8 mouse cellular contexts compared by ENCODE assay signal in genomic region chr7:113143552-113143951, GRCm38 (mm10).
DNase-seq lines count a peak whose midpoint lies in the region; ATAC-seq and TF ChIP-seq lines count a peak whose summit lies in the region.

No protein-coding gene starts in this region.

- H3K9ac ChIP-seq in CH12.LX (ENCODE audit: insufficient read depth, low read depth) = no peak overlapping the region
- H3K9ac ChIP-seq in embryonic facial prominence, embryonic 11.5 days (replicated peaks; ENCODE audit: low read length) = no peak overlapping the region
- no peak overlapping the region for H3K9ac ChIP-seq in heart, embryonic 12.5 days

- peaks cover 19 to 29% of the 10 kb centered on the region in 2 experiments for H3K4me1 ChIP-seq in CH12.LX (ENCODE audit: control insufficient read depth in 1 of 2, insufficient read depth in 2 of 2)
- peaks cover 5% of the 10 kb centered on the region; the same call in 1 of the 2 replicates for H3K4me1 ChIP-seq in embryonic facial prominence, embryonic 11.5 days (ENCODE audit: control insufficient read depth, insufficient read depth, low read length)
- H3K4me1 ChIP-seq in heart, embryonic 12.5 days (replicated peaks) = peaks cover 12% of the 10 kb centered on the region; the same call in 1 of the 2 replicates
- no peaks in the 10 kb centered on the region for H3K4me1 ChIP-seq in lung, adult 2 months (ENCODE audit: control insufficient read depth, insufficient read depth, low read length)
- H3K4me1 ChIP-seq in thymus, adult 2 months (replicated peaks; ENCODE audit: control insufficient read depth, insufficient read depth, low read length) = peaks cover 5% of the 10 kb centered on the region

- TF ChIP-seq RAD21 in CH12.LX (IDR thresholded peaks at IDR 0.05; ENCODE audit: low read depth, low read length) = peak; percentile 96

- H3K27me3 ChIP-seq in CH12.LX (replicated peaks) = peaks cover 8% of the 10 kb centered on the region
- no peaks in the 10 kb centered on the region for H3K27me3 ChIP-seq in embryonic facial prominence, embryonic 11.5 days (ENCODE audit: control insufficient read depth, insufficient read depth, low read length)
- H3K27me3 ChIP-seq in heart, embryonic 12.5 days (replicated peaks) = 0 out of 2 replicates have a peak, but pooled peaks cover 12% of the 10 kb centered on the region
- H3K27me3 ChIP-seq in thymus, adult 2 months (ENCODE audit: control insufficient read depth, insufficient read depth, low read length) = no peaks in the 10 kb centered on the region

- dilution Hi-C loops in CH12.LX (cut with MboI; ENCODE audit: extremely low pct_ligation_motif_present, extremely low pct_unique_long_range_greater_than_20kb, low sequenced_read_pairs) = no loop called here

- no peak for ATAC-seq in embryonic facial prominence, embryonic 11.5 days (replicated peaks; ENCODE audit: insufficient number of reproducible peaks, low FRiP score, low TSS enrichment, low read depth)
- ATAC-seq in heart, embryonic 12.5 days (ENCODE audit: insufficient number of reproducible peaks, low FRiP score) = 0 out of 2 replicates have a peak, but pooled peaks have one; percentile 57

- TF ChIP-seq CTCF in CH12.LX (conservative IDR thresholded peaks at IDR 0.05 in 1 of 2, IDR thresholded peaks at IDR 0.05 in 1 of 2; ENCODE audit: low read depth in 2 of 2, low read length in 2 of 2) = peak; percentile 82 to 96
- TF ChIP-seq CTCF in lung, adult 2 months (IDR thresholded peaks at IDR 0.05; ENCODE audit: insufficient read depth, low read length) = peak; percentile 93
- TF ChIP-seq CTCF in thymus, adult 2 months (IDR thresholded peaks at IDR 0.05; ENCODE audit: borderline replicate concordance, control insufficient read depth, extremely low read depth, insufficient read depth, low read length, poor library complexity) = peak; percentile 36; the same call in 1 of the 2 replicates

- H3K4me3 ChIP-seq in CH12.LX (replicated peaks in 1 of 3; ENCODE audit: low read depth in 2 of 3, low read length in 2 of 3, poor library complexity in 1 of 3) = no peak overlapping the region
- H3K4me3 ChIP-seq in embryonic facial prominence, embryonic 11.5 days (ENCODE audit: low read depth, low read length) = no peak overlapping the region
- H3K4me3 ChIP-seq in heart, embryonic 12.5 days = no peak overlapping the region
- no peak overlapping the region for H3K4me3 ChIP-seq in lung, adult 2 months (replicated peaks; ENCODE audit: extremely low read depth, low read depth, low read length)
- no peak overlapping the region for H3K4me3 ChIP-seq in thymus, adult 2 months (ENCODE audit: control insufficient read depth, insufficient read depth, low read length)

- 10% methylated on average over 7 of the region's 7 CpGs for WGBS in embryonic facial prominence, embryonic 11.5 days
- 6% methylated on average over 7 of the region's 7 CpGs for WGBS in heart, embryonic 12.5 days
- 3% methylated on average over 7 of the region's 7 CpGs for WGBS in large intestine, adult 2 months
- 4% methylated on average over 7 of the region's 7 CpGs for WGBS in lung, adult 2 months
- WGBS in thymus, adult 2 months = 9% methylated on average over 7 of the region's 7 CpGs

- no peak overlapping the region for H3K4me2 ChIP-seq in CH12.LX (ENCODE audit: insufficient read depth, low read depth, poor library complexity, severe bottlenecking)
- no peak overlapping the region for H3K4me2 ChIP-seq in embryonic facial prominence, embryonic 11.5 days (ENCODE audit: low read depth, low read length)
- H3K4me2 ChIP-seq in heart, embryonic 12.5 days = no peak overlapping the region

- TF ChIP-seq POLR2A in CH12.LX (IDR thresholded peaks at IDR 0.05; ENCODE audit: low read depth, low read length) = no peak
- TF ChIP-seq POLR2A in lung, adult 2 months (IDR thresholded peaks at IDR 0.05; ENCODE audit: borderline replicate concordance, extremely low read depth, low read depth, low read length) = no peak
- no peak for TF ChIP-seq POLR2A in thymus, adult 2 months (IDR thresholded peaks at IDR 0.05; ENCODE audit: control insufficient read depth, extremely low read depth, insufficient read depth, low read length, poor library complexity)

- no peaks in the 10 kb centered on the region for H3K79me2 ChIP-seq in CH12.LX (replicated peaks; ENCODE audit: control insufficient read depth, extremely low read depth, insufficient read depth, poor library complexity, severe bottlenecking)

- DNase-seq in CH12.LX (ENCODE audit: extremely low read depth) = peak; percentile 83
- peak; percentile 86 to 88 for DNase-seq in adrenal gland, postnatal 36 days
- peak; percentile 91 for DNase-seq in embryonic facial prominence, embryonic 11.5 days (ENCODE audit: low spot score)
- peak; percentile 75 for DNase-seq in large intestine, adult 2 months (ENCODE audit: low read depth, low spot score)
- peak; percentile 87 for DNase-seq in lung, adult 2 months
- DNase-seq in ovary, adult 18-20 months (ENCODE audit: low spot score) = peak; percentile 42
- peak; percentile 84 for DNase-seq in thymus, adult 2 months

- in situ Hi-C loops in CH12.LX (cut with MboI; ENCODE audit: low pct_ligation_motif_present, low pct_unique_long_range_greater_than_20kb, low sequenced_read_pairs) = loop anchor here (5.0 to 25.0 kb wide), 2 partner anchors 109 to 731 kb away; no protein-coding TSS in a partner anchor

- no peaks in the 10 kb centered on the region for H3K9me3 ChIP-seq in CH12.LX (replicated peaks; ENCODE audit: low read length)
- H3K9me3 ChIP-seq in embryonic facial prominence, embryonic 11.5 days (replicated peaks; ENCODE audit: control insufficient read depth, low read length) = no peaks in the 10 kb centered on the region
- no peaks in the 10 kb centered on the region for H3K9me3 ChIP-seq in heart, embryonic 12.5 days (replicated peaks)

- H3K27ac ChIP-seq in CH12.LX (ENCODE audit: insufficient read depth, low read depth) = no peak overlapping the region
- H3K27ac ChIP-seq in embryonic facial prominence, embryonic 11.5 days (replicated peaks; ENCODE audit: low read depth, low read length) = no peak overlapping the region
- no peak overlapping the region for H3K27ac ChIP-seq in heart, embryonic 12.5 days (ENCODE audit: poor library complexity, severe bottlenecking)
- H3K27ac ChIP-seq in thymus, adult 2 months (ENCODE audit: control insufficient read depth, insufficient read depth, low read length) = no peak overlapping the region

- no peak for TF ChIP-seq EP300 in CH12.LX (IDR thresholded peaks at IDR 0.05; ENCODE audit: low read length)

- no peaks in the 10 kb centered on the region for H3K36me3 ChIP-seq in CH12.LX (replicated peaks in 1 of 2; ENCODE audit: control insufficient read depth in 1 of 2, insufficient read depth in 1 of 2, low read length in 1 of 2)
- no peaks in the 10 kb centered on the region for H3K36me3 ChIP-seq in embryonic facial prominence, embryonic 11.5 days (replicated peaks; ENCODE audit: control insufficient read depth, insufficient read depth, low read depth, low read length)
- H3K36me3 ChIP-seq in heart, embryonic 12.5 days = no peaks in the 10 kb centered on the region
- no peaks in the 10 kb centered on the region for H3K36me3 ChIP-seq in thymus, adult 2 months (ENCODE audit: control insufficient read depth, insufficient read depth, low read length)

TF ChIP-seq in CH12.LX, 34 proteins besides CTCF, POLR2A, EP300 and RAD21 (continues in another document):
- no peak for TF ChIP-seq IRF4 (IDR thresholded peaks at IDR 0.05; ENCODE audit: low read depth, low read length)
- no peak for TF ChIP-seq ZKSCAN1 (IDR thresholded peaks at IDR 0.05; ENCODE audit: borderline replicate concordance, low read depth, low read length)
- TF ChIP-seq SMC3 (IDR thresholded peaks at IDR 0.05; ENCODE audit: low read depth, low read length) = peak; percentile 95
- no peak for TF ChIP-seq MXI1 (IDR thresholded peaks at IDR 0.05; ENCODE audit: low read depth, low read length)
- TF ChIP-seq JUND (conservative IDR thresholded peaks at IDR 0.05; ENCODE audit: low read depth, low read length) = peak; percentile 42; the same call in 1 of the 2 replicates
- TF ChIP-seq USF1 (IDR thresholded peaks at IDR 0.05; ENCODE audit: low read depth, low read length) = no peak
- TF ChIP-seq MAFK (IDR thresholded peaks at IDR 0.05; ENCODE audit: insufficient replicate concordance, low read length) = no peak
- TF ChIP-seq USF2 (conservative IDR thresholded peaks at IDR 0.05; ENCODE audit: low read depth, low read length) = no peak
- TF ChIP-seq ZC3H11A (IDR thresholded peaks at IDR 0.05; ENCODE audit: low read depth, low read length) = peak; percentile 90
- no peak for TF ChIP-seq CHD2 (IDR thresholded peaks at IDR 0.05; ENCODE audit: low read length)
- no peak for TF ChIP-seq NRF1 (IDR thresholded peaks at IDR 0.05; ENCODE audit: low read depth, low read length)
- TF ChIP-seq BHLHE40 (IDR thresholded peaks at IDR 0.05; ENCODE audit: low read depth, low read length) = no peak
- peak; percentile 29; the same call in 1 of the 2 replicates for TF ChIP-seq MEF2A (IDR thresholded peaks at IDR 0.05; ENCODE audit: borderline replicate concordance, low read depth, low read length)
- no peak for TF ChIP-seq MAZ (IDR thresholded peaks at IDR 0.05; ENCODE audit: low read depth, low read length)
- no peak for TF ChIP-seq SIN3A (IDR thresholded peaks at IDR 0.05; ENCODE audit: low read length)
- TF ChIP-seq HCFC1 (IDR thresholded peaks at IDR 0.05; ENCODE audit: low read depth, low read length) = no peak
- no peak for TF ChIP-seq UBTF (IDR thresholded peaks at IDR 0.05; ENCODE audit: low read depth, low read length)
- no peak for TF ChIP-seq GABPA (IDR thresholded peaks at IDR 0.05; ENCODE audit: insufficient replicate concordance, low read depth, low read length)
- TF ChIP-seq ETS1 (conservative IDR thresholded peaks at IDR 0.05; ENCODE audit: low read depth, low read length) = no peak
- 0 out of 2 replicates have a peak, but pooled peaks have one; percentile 28 for TF ChIP-seq TCF12 (IDR thresholded peaks at IDR 0.05; ENCODE audit: low read depth, low read length)
- no peak for TF ChIP-seq ZNF384 (IDR thresholded peaks at IDR 0.05; ENCODE audit: low read depth, low read length)
- TF ChIP-seq CHD1 (IDR thresholded peaks at IDR 0.05; ENCODE audit: low read depth, low read length) = no peak
- TF ChIP-seq POLR2AphosphoS2 (IDR thresholded peaks at IDR 0.05; ENCODE audit: low read depth, low read length) = no peak
- 0 out of 2 replicates have a peak, but pooled peaks have one; percentile 52 for TF ChIP-seq MYC (IDR thresholded peaks at IDR 0.05; ENCODE audit: low read depth, low read length)
- no peak for TF ChIP-seq E2F4 (IDR thresholded peaks at IDR 0.05; ENCODE audit: insufficient replicate concordance, low read depth, low read length)
- TF ChIP-seq PAX5 (IDR thresholded peaks at IDR 0.05; ENCODE audit: low read length) = no peak
- TF ChIP-seq ZMIZ1 (IDR thresholded peaks at IDR 0.05; ENCODE audit: low read depth, low read length) = no peak
- TF ChIP-seq NELFE (IDR thresholded peaks at IDR 0.05; ENCODE audit: low read depth, low read length) = peak; percentile 34; the same call in 1 of the 2 replicates
- TF ChIP-seq JUN (IDR thresholded peaks at IDR 0.05; ENCODE audit: insufficient read depth, low read depth, low read length) = no peak

Comparison
In these comparisons a context has a peak if more than half of its experiments do, and no peak if none do; other contexts are left out.
1. CTCF ChIP-seq: peak in every context shown above with its lines; median percentile 93 in lung, adult 2 months; 89 in CH12.LX; 36 in thymus, adult 2 months.